Mouse (Mus musculus): Measurements from ENCODE around the gene Rnase13.
"Not testable (repeated sequence)": the region's sequence is repeated elsewhere in the genome, so short reads cannot be mapped to it uniquely, and the experiment has no call there.

Rnase13 gene

GRCm38 (mm10) chr14:51922571-51922865, at the start of gene Rnase13:
Gene Rnase13 (minus strand): TSS chr14:51922773.
- DNase-seq: no peak

- DNase-seq: no peak
These were observed 44.8 kb upstream of the Rnase13 start for GRCm38 (mm10) chr14:51967400-51967799.

- no peak for DNase-seq
These were observed 37.7 kb upstream of the Rnase13 start for GRCm38 (mm10) chr14:51960316-51960715.

GRCm38 (mm10) chr14:51943336-51943735, 20.8 kb upstream of the Rnase13 start:
- DNase-seq: no peak

- DNase-seq: no peak
These were observed 19.7 kb upstream of the Rnase13 start for GRCm38 (mm10) chr14:51942236-51942635.

GRCm38 (mm10) chr14:51941577-51941976, 19.0 kb upstream of the Rnase13 start:
- DNase-seq: no peak

- DNase-seq: no peak
These were observed 18.5 kb upstream of the Rnase13 start for GRCm38 (mm10) chr14:51940944-51941560.

GRCm38 (mm10) chr14:51939005-51939404, 16.4 kb upstream of the Rnase13 start:
- no peak for DNase-seq

- DNase-seq: no peak
These were observed 9.8 kb upstream of the Rnase13 start for GRCm38 (mm10) chr14:51932092-51933020.

- peak; percentile 69 for DNase-seq
These were observed 8.3 kb upstream of the Rnase13 start for GRCm38 (mm10) chr14:51930824-51931223.

- DNase-seq: no peak
These were observed 7.4 kb upstream of the Rnase13 start for GRCm38 (mm10) chr14:51929968-51930367.

- DNase-seq: peak; percentile 77
These were observed 6.9 kb upstream of the Rnase13 start for GRCm38 (mm10) chr14:51929309-51929943.

- not testable (repeated sequence) for DNase-seq
These were observed 4.4 kb upstream of the Rnase13 start for GRCm38 (mm10) chr14:51926930-51927329.

GRCm38 (mm10) chr14:51923492-51923891, 919 bp upstream of the Rnase13 start:
- no peak for DNase-seq

GRCm38 (mm10) chr14:51922910-51923309, 337 bp upstream of the Rnase13 start:
- DNase-seq: no peak

GRCm38 (mm10) chr14:51921759-51922570, 608 bp downstream of the Rnase13 start:
- peak; percentile 68 for DNase-seq

GRCm38 (mm10) chr14:51918966-51919365, 3.6 kb downstream of the Rnase13 start:
- DNase-seq: no peak

GRCm38 (mm10) chr14:51918125-51918524, 4.4 kb downstream of the Rnase13 start, which contains the start of gene Tppp2:
Gene Tppp2 (plus strand): TSS chr14:51918425.
- no peak for DNase-seq

GRCm38 (mm10) chr14:51916539-51916938, 6.0 kb downstream of the Rnase13 start:
- no peak for DNase-seq

GRCm38 (mm10) chr14:51915030-51915429, 7.5 kb downstream of the Rnase13 start:
- DNase-seq: no peak

- DNase-seq: peak; percentile 85
These were observed 8.4 kb downstream of the Rnase13 start, which contains the start of gene Ndrg2 for GRCm38 (mm10) chr14:51913960-51914762. Gene Ndrg2 (minus strand): TSS chr14:51914158.

Measured in layer of hippocampus, adult 9-11 months (tissue).